Mouse (Mus musculus): ENCODE data around the gene Crmp1.

The Crmp1 gene

DNA sequence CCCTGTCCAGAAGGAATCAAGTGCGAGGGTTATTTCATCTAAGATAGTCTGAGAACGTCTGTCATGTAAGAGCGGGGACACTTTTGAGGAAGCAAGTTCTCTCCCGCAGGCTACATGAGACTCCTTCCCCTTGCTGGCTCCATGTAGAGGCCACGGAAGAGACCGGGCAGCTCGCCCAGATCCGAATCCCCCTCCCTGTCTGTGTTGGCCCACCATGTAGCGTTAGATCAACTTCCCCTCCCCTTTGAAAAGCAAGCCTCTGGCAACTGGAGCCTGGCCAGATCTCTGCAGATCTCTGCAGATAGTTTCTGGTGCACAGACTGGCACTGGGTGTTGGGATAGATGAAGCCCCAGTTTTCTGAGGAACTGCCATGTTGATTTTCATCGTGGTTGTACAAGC, 55.0 kb downstream of the Crmp1 start:
- DNase-seq (ENCODE audit: low spot score) = no peak

DNA sequence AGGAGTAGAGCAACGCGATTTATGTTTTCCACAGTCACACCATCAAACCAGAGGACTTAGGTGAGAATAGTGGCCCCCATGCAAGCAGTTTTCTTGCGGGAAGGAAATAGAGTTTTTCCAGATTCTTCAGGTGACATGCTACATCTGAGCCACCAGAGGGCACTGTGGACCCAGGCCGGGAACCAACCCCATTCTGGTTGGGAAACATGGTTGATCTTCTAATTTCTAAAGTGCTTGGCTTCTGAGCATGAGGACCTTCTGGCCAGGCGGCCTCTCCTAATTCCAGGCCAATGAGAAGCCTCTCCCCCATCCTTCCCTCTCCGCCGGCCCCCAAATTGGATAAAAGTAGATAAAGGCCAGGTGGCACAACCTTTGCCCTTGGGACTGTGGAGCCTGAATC, 56.6 kb downstream of the Crmp1 start:
- peak; percentile 75 for DNase-seq (ENCODE audit: low spot score)

GRCm38 (mm10) chr5:37310026-37310425, 68.3 kb downstream of the Crmp1 start:
- DNase-seq (ENCODE audit: low spot score) = no peak

DNA sequence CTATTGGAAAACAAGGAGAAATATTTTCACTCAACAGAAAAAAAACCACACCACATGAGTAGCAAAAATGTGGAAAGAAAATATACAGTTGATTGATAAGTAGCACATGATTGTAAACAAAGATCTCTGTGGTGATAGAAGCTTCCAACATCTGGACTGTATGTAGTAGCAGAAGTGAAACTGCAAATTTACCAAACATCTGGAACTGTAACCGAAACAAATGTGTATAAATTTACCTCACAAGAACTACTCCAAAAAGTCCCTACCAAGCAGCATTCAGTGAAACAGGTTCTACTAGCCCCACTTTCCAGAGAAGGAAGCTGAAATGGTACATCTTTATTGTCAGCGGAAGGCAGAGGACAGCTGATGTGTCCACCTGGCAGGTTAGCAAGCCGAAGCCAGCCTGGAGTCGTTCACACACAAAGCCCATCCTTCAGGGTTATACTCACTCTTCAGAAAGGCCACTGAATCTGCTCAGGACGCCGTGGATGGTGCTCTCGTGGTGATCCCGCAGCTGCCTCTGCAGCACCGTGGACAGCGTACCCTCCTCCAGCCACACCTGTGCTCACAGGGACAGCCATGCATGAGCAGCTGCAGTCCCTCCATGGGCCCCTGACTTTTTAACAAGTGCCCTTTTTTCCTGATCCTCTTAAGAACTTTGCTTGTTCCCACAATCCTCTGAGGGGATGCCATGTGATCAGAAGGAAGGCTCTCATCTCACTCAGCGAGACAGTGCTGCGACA, 71.4 kb downstream of the Crmp1 start:
- DNase-seq (ENCODE audit: low spot score) = no peak

- no peak for DNase-seq (ENCODE audit: low spot score)
Measured at GRCm38 (mm10) chr5:37318715-37319114, 77.0 kb downstream of the Crmp1 start.

DNA sequence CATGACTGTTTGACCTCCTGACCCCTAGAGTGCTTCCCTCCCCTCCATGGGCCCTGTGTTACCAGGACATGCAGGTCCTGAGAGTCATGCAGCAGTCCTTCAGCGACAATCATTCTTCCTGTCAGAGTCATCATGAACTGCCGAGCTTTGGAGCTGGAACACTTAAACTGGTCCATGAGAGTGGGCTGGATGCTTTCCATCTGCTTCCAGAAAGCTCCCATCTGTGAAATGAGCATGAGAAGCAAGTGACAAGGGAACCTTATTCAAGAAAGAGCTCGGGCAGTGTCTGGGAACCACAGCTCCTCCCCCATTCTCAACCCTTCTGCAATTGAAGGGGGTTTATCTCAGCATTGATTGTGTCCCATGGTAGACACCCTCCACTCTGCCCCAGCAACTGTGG, 78.4 kb downstream of the Crmp1 start:
- DNase-seq (ENCODE audit: low spot score) = no peak

GRCm38 (mm10) chr5:37320761-37321160, 79.0 kb downstream of the Crmp1 start:
- no peak for DNase-seq (ENCODE audit: low spot score)

- no peak for DNase-seq (ENCODE audit: low spot score)
Measured at GRCm38 (mm10) chr5:37326675-37327074, 84.9 kb downstream of the Crmp1 start.

GRCm38 (mm10) chr5:37330449-37331132, 88.9 kb downstream of the Crmp1 start:
- no peak for DNase-seq (ENCODE audit: low spot score)

GRCm38 (mm10) chr5:37331133-37331505, 89.4 kb downstream of the Crmp1 start:
- no peak for DNase-seq (ENCODE audit: low spot score)

- no peak for DNase-seq (ENCODE audit: low spot score)
Measured at GRCm38 (mm10) chr5:37332066-37332465, 90.3 kb downstream of the Crmp1 start.

- no peak for DNase-seq (ENCODE audit: low spot score)
Measured at GRCm38 (mm10) chr5:37335061-37335460, 93.3 kb downstream of the Crmp1 start.

GRCm38 (mm10) chr5:37336485-37337105, 94.9 kb downstream of the Crmp1 start, which contains the start of gene Evc:
Gene Evc, minus strand, starts transcription at chr5:37336894.
- DNase-seq (ENCODE audit: low spot score) = peak; percentile 81

DNA sequence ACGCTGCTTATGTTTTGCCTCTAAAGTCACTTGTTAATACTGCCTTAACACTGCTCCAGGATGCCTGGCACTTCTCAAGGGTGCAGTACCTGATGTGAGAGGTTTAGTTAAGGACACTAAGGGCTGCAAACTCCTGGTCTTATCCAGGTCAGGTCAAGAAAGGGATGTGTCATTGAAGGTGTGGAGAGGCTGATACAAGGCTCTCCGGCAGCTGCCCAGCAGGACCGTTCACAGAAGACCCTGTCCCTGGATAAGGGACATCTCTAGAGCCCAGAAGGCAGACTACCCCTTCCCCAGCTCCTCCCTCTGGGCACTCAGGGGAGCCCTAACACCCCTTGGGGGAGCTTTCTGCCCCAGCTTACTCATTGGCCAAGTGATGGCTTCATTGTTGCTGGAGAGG, 96.0 kb downstream of the Crmp1 start:
- no peak for DNase-seq (ENCODE audit: low spot score)

DNA sequence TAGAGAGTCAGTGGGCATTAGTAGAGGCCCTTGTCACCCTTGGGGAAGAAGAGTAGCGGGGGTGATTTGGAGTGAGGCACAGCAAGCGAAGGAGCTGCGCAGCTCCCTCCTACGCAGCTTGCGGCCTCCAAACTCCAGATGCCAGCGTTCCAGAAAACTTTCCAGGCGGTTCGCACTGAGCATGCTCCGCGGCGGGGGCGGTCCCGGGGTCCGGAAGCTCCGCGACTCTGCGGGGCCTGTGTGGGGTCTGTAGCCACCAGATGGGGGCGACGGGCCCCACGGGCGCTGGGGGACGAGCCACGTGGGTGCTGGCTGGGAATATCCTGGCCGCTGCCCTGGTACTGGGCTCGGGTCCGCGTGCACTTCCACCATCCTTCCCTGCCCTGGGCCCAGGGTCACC, 96.5 kb downstream of the Crmp1 start, which contains the start of gene Evc2:
Evc2 (plus strand) TSS at position 212 of the 400 bp plus-strand sequence.
- peak; percentile 80 for DNase-seq (ENCODE audit: low spot score)
